Mouse (Mus musculus) lung, postnatal 25 days (tissue): ENCODE results near the gene Gm15107.
"Not testable (repeated sequence)": the region's sequence is repeated elsewhere in the genome, so short reads cannot be mapped to it uniquely, and the experiment has no call there.

ENCODE experiments used
- DNase-seq: peaks from one replicate; pipeline ENCODE4 v3.0.0; 2022; ENCODE audit warnings: low spot score

The Gm15107 gene

DNA sequence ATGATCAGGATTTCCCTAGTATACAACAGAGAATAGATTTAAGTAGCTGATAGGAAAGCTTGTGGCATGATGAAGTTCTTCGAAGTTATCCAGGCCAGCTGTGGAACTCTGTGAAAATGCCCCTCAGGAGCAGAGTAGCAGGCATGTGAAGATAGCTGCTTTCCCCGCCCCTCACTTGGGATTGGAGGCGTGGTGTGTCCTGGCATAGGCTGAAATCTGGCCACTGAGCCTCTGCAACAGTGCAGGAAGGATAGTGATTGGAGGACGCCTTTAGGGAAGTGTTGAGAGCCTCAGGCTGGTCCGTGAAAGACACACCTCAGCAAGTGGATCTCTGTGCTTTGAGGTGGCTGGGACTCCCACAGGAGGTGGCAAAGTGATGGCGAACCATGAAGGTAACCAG, at the start of gene Gm15107:
Gene Gm15107, plus strand, starts transcription at position 301 of the 400 bp plus-strand sequence.
- not testable (repeated sequence) for DNase-seq
